Mouse (Mus musculus) mouse embryonic stem cell (cell line): ENCODE data around the gene Mfsd9.

Experiments
- in situ Hi-C, 2 experiments: fragments of 300-500 bp; cut with MboI; formaldehyde crosslinking; loops; 1 replicate in 1 of 2; 3 replicates in 1 of 2; pipeline ENCODE4 v1.14.3; 2019 to 2020; ENCODE audit warnings: low sequenced_read_pairs in 2 of 2, low pct_unique_long_range_greater_than_20kb in 1 of 2, mixed read lengths in 1 of 2; ENCODE audit not compliant: unreplicated experiment in 1 of 2

Gene Mfsd9

DNA sequence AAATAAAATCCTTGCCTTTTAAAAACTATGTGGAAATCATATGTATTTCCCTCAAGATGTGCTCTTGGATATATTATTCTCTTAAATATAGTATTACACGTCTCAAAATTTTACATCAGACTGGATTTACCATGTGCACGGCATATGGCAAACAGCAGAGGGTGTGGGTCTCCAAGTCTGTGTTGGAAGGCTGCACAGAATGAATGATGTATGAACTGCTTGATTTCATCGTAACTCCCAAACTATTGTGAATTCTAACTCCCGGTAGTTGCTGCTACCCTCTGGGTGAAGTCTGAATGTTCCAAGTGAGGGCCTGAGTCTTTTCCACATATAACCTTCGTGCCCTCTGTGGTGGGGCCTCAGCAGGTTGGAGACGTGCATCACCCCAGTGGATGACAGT lies 1.5 kb downstream of the Mfsd9 start:
- in situ Hi-C loops: no loop called here

- in situ Hi-C loops: no loop called here
These were observed 4.5 kb downstream of the Mfsd9 start for GRCm38 (mm10) chr1:40785876-40786445.

DNA sequence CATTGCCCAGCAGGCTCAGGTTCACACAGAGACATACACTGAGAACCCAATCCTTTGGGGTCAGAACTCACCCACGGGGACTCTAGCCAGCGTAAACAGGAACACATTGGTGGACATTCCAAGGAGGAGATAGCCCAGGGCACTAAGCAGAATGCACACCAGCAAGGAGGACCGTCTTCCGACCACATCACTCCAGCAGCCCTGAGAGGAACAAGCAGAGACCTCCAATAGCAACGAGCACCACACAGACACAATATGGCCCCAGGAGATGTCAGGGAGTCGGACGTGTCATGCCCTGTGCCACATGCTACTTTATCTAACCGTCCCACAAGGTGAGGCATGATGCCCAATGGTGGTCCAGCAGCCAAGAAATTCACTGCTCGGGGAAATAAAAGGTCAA lies 6.2 kb downstream of the Mfsd9 start:
- in situ Hi-C loops: no loop called here

DNA sequence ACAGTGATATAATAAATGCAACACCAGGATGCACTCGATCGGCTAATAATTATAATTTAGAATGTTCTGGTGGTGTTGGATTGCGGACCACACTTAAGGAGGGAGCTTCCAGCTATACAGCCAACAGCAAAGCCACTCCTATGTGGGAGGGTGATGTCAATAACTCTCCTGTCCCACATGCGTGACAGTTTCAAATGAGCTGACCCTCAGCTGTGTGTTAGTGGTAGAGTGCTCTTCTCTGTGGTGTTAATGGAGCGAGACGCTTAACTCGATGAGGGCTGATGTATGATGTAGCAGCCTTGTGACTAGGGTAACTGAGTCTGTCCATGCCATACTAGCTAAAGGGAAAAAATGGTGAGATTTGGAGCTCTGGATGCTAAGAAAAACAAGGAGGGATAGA lies 7.0 kb downstream of the Mfsd9 start:
- in situ Hi-C loops: no loop called here

DNA sequence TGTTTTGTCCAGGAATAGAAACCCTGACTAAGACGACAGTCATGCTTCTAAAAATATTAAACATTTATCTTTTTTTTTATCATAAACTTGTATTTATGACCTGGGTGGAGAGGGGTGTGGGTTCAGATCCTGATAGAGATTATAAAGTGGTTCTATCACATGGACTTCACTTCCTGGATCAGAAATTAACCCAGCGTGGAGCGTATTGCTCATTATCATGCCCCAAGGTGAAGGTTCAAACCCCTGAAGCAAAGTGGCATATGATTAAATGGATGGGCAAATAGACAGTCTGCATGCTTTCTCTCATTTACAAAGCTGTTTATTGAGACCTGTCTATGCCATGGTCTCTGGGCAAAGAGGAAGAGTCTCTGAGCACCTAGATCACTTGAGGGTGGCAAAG lies 13.7 kb downstream of the Mfsd9 start:
- in situ Hi-C loops: no loop called here

DNA sequence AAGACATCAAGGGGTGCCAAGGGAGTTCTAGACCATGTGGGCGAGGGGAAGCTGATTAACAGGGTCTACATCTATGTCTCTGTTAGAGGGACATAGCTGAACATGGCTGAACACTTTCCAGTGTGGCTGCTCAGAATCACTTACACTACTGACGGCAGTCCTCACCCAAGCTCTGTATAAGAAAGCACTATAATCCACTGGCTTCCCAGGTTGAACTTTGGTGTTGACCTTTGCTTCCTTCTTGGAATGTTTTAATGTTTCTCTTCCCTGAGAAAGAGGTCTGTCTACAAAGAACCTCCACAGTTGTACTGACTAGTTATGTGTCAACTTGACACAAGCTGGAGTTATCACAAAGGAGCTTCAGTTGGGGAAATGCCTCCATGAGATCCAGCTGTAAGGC lies 14.4 kb downstream of the Mfsd9 start:
- in situ Hi-C loops: no loop called here

DNA sequence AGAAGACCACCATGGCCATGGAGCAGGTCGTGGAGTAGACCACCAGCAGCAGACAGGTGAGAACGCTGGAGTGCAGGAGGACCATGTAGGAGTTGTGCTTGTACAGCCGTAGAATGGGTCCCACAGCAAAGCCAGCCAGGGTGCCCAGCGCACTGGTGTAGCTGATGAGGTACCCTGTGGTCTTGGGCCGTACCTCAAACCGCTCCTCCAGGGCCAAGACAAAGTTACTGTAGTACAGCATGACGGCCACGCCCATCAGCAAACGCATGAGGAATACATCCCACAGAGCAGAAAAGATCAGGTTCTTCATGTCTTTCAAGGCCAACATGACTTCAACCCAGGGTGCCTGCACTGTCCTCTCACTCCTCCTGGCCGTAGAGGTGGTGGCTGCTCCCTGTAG lies 16.4 kb downstream of the Mfsd9 start:
- in situ Hi-C loops: loop anchor here in 1 of 2 experiments (25.0 kb wide), 1 partner anchor 187 kb away; the partner anchor contains the start of gene Slc9a4

GRCm38 (mm10) chr1:40773234-40773633 lies 17.3 kb downstream of the Mfsd9 start:
- in situ Hi-C loops: loop anchor here in 1 of 2 experiments (25.0 kb wide), 1 partner anchor 186 kb away; the partner anchor contains the start of gene Slc9a4

- in situ Hi-C loops: loop anchor here in 1 of 2 experiments (25.0 kb wide), 1 partner anchor 184 kb away; the partner anchor contains the start of gene Slc9a4
These were observed 19.1 kb downstream of the Mfsd9 start for GRCm38 (mm10) chr1:40771196-40771970.

DNA sequence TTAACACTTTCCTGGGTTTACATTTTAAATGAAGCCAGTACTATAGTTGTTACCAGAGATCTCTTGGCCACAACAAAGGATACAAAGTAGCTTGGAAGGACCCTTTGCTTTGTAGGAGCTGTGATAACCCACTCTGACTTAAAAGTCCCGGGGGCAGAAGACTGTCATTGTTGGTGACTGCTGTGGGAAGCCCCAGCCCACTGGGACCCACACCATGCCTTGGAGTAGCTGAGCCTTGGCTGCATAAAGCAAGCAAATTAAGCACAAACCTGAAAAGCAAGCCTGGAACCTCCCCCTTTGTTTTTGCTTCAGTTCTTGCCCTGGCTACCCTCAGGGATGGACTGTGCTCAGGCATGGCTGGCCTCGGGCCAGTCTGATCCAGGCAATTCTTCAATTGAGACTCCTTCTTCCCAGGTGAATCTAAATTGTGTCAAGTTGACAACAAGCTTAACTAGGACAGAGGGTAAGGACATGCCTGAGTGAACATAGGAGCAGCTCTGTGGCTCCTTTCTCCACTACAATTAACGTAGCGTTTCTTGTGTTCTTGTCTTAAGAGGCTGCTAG lies 21.1 kb downstream of the Mfsd9 start:
- in situ Hi-C loops: loop anchor here in 1 of 2 experiments (25.0 kb wide), 1 partner anchor 182 kb away; the partner anchor contains the start of gene Slc9a4

GRCm38 (mm10) chr1:40768606-40769005 lies 21.9 kb downstream of the Mfsd9 start:
- in situ Hi-C loops: loop anchor here in 1 of 2 experiments (25.0 kb wide), 1 partner anchor 181 kb away; the partner anchor contains the start of gene Slc9a4

- in situ Hi-C loops: loop anchor here in 1 of 2 experiments (25.0 kb wide), 1 partner anchor 180 kb away; the partner anchor contains the start of gene Slc9a4
These were observed 22.9 kb downstream of the Mfsd9 start for GRCm38 (mm10) chr1:40767588-40767987.

DNA sequence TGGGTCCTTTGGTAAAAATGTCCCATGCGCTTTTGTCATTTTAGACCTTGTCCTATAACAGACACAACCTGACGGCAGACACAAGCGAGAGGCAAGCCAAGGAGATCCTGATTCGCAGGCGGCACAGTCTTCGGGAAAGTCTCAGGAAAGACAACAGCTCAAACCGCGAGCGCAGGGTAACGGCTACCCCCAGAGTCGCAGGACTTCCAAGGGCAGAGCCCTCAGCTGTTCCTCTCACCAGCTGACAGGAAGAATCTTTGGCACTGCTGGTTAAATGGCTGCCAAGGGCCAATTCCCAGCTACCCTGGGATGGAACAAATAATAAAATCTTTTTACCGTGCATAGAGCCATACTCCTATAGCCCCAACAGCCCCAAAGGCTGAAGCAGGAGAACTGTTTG lies 25.0 kb downstream of the Mfsd9 start:
- in situ Hi-C loops: loop anchor here in 1 of 2 experiments (25.0 kb wide), 1 partner anchor 178 kb away; the partner anchor contains the start of gene Slc9a4

DNA sequence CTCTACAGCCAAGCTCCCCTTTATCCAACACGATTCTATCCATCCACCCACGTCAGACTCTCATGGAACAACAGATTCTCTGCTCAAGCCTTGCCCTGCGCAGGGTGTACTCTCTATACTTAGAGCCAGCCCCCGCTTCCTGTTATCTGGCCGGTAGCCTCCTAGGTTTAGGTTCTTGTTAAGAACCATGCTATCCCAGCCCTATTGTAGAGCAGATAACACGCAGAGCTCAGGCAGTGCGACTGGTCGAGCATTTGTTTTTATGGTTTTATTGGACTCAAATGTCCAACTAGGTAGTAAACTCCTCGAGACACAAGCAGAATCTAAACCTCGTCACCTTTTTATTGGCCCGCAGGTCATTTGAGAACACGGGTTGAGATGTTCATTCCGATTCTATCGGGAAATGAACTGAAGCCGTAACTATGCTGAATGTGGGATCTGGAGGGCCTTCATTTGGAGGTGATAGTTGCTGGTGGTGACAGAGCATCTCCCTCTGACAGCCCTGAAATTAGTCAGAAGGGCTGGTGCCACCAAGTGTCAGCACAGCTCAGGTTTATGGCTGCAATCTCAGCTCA lies 25.7 kb downstream of the Mfsd9 start:
- in situ Hi-C loops: loop anchor here in 1 of 2 experiments (25.0 kb wide), 1 partner anchor 177 kb away; the partner anchor contains the start of gene Slc9a4

DNA sequence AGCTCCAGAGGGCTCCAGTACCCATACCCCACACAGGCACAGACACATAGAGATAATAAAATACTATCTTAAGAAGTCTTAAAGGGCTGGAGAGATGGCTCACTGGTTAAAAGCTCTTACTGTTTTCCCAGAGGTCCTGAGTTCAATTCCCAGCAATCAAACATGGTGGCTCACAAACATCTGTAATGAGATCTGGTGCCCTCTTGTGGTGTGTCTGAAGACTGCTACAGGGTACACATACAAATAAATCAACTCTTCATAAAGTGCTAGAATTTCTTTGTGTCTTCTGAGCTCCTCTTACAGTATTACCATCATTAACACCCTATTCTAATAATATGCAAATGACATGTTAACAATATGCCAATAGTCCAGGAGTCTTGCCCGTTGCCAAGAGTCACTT lies 26.4 kb downstream of the Mfsd9 start:
- in situ Hi-C loops: loop anchor here in 1 of 2 experiments (25.0 kb wide), 1 partner anchor 177 kb away; the partner anchor contains the start of gene Slc9a4

GRCm38 (mm10) chr1:40759751-40760445 lies 30.6 kb downstream of the Mfsd9 start:
- in situ Hi-C loops: loop anchor here in 1 of 2 experiments (25.0 kb wide), 1 partner anchor 173 kb away; the partner anchor contains the start of gene Slc9a4

DNA sequence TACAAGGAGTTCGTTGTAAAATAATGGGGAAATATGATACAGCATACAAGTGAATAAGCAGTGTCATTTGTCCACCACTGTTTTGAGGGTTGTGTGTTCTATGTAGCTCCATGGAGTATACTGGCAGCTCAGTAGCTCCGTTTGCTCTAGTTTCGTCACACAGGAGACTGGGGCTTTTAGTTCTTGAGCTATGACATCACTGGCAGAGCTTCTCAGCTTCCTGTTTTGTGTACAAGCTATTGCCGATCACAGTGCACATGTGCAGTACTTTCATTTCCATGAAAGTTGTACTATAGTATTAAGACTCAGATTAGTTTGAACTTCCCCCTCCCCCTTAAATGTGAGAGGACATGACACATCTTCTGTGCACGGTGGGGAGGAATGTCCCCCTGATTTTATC lies 44.4 kb downstream of the Mfsd9 start:
- in situ Hi-C loops: no loop called here

GRCm38 (mm10) chr1:40740739-40741138 lies 49.7 kb downstream of the Mfsd9 start:
- in situ Hi-C loops: no loop called here
